Mouse (Mus musculus) layer of hippocampus, adult 9-11 months (tissue): ENCODE results near the gene Mmachc.
"Not testable (repeated sequence)": the region's sequence is repeated elsewhere in the genome, so short reads cannot be mapped to it uniquely, and the experiment has no call there.

ENCODE experiments used
- DNase-seq: peaks from one replicate; pipeline ENCODE4 v3.0.0; 2022

Gene Mmachc

GRCm38 (mm10) chr4:116689309-116689876 is 18.8 kb downstream of the Mmachc start:
- DNase-seq: no peak

GRCm38 (mm10) chr4:116687041-116687440 is 21.2 kb downstream of the Mmachc start:
- no peak for DNase-seq

DNA sequence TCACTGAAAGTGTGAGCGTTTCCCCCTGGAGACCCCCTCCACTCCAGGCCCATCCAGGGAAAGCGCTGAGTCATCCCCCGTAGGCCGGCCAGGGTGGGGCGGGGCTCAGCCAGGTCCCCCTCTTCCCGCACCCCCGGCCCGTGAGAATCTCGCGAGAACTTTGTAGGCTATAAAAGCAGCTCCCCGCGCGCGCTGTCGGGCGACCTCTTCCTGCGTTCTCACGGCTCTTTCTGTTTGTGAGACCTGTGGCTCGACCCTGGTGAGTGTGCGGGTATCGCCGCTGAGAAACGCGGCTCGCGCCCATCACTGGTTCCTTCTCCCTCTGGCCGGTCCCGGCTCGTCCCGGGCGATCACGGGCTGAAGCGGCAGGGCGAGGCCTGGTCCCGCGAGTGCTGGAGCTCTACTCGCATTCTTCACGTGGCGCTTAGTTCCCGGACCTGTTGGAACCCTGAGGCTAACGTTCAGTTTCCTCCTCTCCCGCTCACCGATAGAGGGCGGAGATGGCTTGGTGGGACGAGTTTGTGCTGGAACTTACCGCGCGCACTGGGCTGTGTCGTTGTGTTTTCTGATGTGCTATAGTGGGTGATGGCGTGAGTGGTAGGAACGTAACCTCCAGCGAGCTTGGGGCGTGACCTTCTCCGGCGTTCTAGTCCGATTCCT is 22.7 kb downstream of the Mmachc start, which contains the start of gene Prdx1:
Prdx1 (plus strand) TSS at position 143 of the 660 bp plus-strand sequence.
- DNase-seq: peak; percentile 89

DNA sequence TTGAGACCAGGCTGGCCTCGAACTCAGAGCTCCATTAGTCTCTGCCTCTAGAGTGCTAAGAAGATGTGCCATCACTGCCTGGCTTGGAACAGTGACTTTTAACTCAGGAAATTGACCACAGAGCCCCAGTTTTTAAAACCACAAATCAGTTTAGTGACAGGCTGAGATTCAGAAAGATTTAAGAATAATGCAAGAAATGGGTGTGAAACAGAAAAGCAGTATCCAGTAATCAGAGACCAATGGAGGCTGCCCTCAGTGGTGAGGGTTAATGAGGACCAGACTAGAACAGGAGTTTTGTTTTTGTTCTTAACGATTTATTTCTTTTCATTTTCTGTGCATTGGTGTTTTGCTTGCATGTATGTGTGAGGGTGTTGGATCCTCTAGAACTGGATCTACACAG is 23.5 kb downstream of the Mmachc start:
- no peak for DNase-seq

GRCm38 (mm10) chr4:116683957-116684356 is 24.2 kb downstream of the Mmachc start:
- DNase-seq: no peak

GRCm38 (mm10) chr4:116680521-116680920 is 27.7 kb downstream of the Mmachc start:
- not testable (repeated sequence) for DNase-seq

DNA sequence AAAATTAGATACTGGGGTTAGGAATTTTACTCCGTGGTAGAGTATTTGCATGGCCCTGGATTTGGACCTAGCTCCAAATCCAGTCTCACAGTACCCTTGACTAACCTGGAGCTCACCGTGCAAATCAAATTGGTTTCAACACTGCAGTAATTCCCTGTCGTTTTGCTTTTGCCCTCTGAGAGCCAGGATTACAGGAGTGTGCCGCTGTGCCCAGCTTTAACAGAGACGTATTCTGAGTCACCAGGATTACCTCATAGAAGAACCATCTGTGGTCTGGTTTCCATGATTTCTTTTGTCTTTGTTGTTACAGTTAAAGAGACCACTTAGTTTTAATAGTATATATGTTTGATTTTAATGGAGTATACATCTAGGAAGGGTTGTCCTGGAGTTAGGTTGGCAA is 29.1 kb downstream of the Mmachc start:
- no peak for DNase-seq

DNA sequence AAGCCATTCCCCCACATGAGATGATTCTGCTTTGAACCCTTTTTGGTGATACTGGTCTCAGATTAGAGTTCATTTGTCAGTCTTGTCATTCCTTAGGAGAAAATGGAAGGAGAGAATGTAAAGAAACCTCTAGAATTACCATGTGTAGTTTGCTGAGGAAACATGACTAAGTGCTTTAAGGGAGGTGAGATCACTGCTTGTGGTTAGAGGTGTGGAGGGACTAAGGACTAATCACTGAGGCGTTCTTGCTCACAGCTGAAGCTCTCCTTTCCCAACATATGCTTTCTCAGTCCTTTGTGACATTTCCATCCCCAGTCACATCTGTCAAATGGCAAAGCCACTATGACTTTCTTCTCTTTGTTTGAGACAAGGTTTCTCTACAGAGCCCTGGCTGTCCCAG is 30.4 kb downstream of the Mmachc start:
- DNase-seq: no peak

DNA sequence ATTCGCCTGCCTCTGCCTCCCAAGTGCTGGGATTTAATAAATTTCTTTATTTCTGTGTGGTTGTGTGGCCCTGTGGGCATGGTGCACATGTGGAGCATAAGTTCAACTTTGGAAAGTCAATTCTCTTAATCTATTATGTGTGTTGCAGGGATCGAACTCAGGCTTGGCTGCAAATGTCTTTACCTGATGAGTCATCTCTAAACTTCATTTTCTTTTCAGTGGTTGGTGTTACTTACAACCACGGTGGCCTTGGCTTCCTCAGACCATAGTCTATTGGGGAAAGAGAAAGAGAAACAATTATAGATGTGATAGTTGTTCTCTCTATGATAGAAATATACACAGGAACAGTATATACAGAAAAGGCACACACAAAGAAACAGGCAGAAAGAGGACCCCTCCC is 32.2 kb downstream of the Mmachc start:
- DNase-seq: no peak

GRCm38 (mm10) chr4:116674761-116675160 is 33.4 kb downstream of the Mmachc start:
- not testable (repeated sequence) for DNase-seq

DNA sequence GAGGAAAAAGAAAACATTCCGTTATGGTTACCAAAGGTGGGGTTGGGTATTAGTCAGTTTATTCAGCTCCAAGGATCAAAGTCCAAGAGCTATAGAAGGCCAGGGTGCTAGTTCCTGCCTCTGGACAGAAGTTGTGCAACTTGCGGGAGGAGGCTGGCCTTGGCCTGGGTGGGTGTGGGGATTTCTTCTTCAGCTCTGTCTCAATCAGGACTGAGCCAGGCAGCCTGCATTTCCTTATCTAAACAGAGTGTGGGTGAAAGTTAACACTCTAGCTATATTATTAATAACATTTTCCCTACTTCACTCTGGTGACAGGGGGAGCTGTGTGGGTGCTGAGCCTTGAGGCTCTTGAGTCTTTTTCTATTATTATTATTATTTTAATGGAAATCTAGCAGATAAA is 35.4 kb downstream of the Mmachc start:
- DNase-seq: peak; percentile 44

DNA sequence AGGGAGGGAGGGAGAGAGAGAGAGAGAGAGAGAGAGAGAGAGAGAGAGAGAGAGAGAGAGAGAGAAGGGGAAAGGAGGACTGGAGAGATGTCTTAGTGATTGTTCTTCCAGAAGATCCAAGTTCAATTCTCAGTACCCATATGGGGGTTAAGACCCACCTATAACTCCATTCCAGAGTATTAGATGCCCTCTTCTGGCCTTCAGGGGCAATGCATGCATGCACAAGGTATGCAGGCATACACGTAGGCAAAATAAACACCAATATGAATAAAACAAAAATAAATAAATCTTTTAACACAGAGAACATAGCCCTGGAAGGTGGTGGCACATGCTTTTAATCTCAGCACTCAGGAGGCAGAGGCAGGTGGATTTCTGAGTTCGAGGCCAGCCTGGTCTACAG is 38.9 kb downstream of the Mmachc start:
- no peak for DNase-seq

DNA sequence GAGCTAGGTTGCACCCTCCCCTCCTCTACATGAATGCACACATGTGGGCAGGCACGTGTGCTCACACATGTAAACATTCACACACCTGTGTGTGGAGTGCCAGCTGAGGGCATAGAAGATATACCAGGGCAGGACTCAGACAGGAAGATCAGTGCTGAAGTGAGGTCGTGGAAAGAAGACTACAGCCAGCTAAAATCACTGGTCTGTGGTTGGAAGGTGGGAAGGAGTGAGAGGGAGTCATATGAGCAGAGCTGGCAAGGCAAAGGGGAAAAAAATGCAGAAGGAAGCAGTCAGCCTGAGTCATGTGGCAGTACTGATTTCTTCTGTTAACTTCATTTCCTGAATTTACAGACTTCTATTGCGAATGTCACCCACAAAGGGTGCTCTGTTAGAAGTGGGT is 40.1 kb downstream of the Mmachc start:
- peak; percentile 52 for DNase-seq

- no peak for DNase-seq
Measured at GRCm38 (mm10) chr4:116666625-116667024, 41.6 kb downstream of the Mmachc start.

DNA sequence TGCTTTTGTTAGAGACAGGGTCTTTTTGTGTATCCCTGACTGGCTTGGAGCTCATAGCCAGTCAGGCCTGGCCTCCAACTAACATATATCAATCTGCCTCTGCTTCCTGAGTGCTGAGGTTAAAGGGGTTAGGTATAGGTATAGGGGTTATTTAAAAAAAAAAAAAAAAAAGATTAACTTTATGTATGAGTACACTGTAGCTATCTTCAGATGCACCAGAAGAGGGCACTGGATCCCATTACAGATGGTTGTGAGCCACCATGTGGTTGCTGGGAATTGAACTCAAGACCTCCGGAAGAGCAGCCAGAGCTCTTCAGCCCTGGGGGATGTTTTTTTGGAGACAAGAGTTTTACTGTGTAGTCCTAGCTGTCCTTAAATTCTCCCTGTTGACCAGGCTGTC is 46.2 kb downstream of the Mmachc start:
- DNase-seq: no peak

DNA sequence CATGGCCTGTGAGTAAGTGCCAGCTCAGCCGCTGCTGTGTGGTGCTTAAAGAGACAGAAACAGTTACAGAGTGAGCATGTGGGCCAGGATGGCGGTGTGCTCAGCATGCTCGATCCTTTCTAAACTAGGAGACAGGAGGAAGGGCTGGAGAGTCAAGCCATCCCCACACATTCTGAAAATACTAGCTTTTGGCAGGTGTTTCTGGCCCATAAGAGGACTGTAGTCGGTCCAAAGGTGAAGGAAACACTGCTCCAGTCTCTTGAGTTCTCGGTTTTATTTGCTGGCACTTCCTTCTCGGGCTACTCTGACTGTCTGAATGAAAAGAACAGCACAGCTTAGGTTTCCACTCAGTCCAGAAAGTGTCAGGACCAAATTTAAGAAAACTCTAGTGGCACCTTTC is 47.4 kb downstream of the Mmachc start:
- DNase-seq: no peak

GRCm38 (mm10) chr4:116659916-116660315 is 48.3 kb downstream of the Mmachc start:
- not testable (repeated sequence) for DNase-seq

GRCm38 (mm10) chr4:116659474-116659873 is 48.7 kb downstream of the Mmachc start:
- no peak for DNase-seq

- DNase-seq: no peak
Measured at GRCm38 (mm10) chr4:116657971-116658370, 50.2 kb downstream of the Mmachc start.

GRCm38 (mm10) chr4:116655658-116656057 is 52.5 kb downstream of the Mmachc start:
- no peak for DNase-seq

DNA sequence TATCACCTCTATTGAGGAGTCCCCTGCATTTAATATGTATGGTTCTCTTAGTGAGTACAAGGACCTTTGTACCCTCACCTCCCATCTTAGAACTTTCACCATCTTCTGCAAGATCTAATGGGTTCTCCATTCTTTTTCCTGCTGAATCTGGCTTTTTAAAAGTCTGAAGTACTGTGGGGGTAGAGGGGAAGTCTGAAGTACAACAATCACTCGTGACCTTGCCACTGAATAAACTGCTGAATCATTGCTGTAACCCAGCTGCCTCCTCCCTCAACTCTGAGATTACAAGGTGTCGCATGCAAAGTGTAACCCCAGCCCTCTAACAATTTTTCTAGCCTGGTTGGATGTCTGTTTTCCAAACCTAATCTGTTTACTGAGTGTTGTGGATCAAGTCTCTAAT is 53.1 kb downstream of the Mmachc start:
- DNase-seq: no peak

- no peak for DNase-seq
Measured at GRCm38 (mm10) chr4:116653228-116653627, 55.0 kb downstream of the Mmachc start.
